Mouse (Mus musculus) hindbrain, postnatal 0 days (tissue): ENCODE data around the gene Ipo4. TPM values are rescaled to one million over a fixed set of nuclear protein-coding genes. Genes with fewer than 3 reads are reported as not detected.
A peak's percentile ranks its signal among the peaks of the same experiment; 100 is the strongest.

Experiments
- ATAC-seq: fragments of 200-750 bp; cut with Nextera tagmentation; 2 replicates; pipeline ENCODE4 v1.8.0; 2017; ENCODE audit warnings: mild to moderate bottlenecking, moderate TSS enrichment, moderate library complexity
- DNase-seq: peaks from one replicate; pipeline ENCODE4 v3.0.0-alpha.2; 2015; ENCODE audit warnings: low spot score
- H3K27ac ChIP-seq: fragments of 300-500 bp; sonication (generic); 2 replicates; pipeline ENCODE4 v1.5.1; 2014; ENCODE audit warnings: mild to moderate bottlenecking
- H3K27me3 ChIP-seq: fragments of 300-500 bp; sonication (generic); 2 replicates; pipeline ENCODE4 v1.6.1; 2014; ENCODE audit warnings: low read length, mixed read lengths; ENCODE audit not compliant: insufficient read depth
- H3K36me3 ChIP-seq: fragments of 300-500 bp; sonication (generic); 2 replicates; pipeline ENCODE4 v1.6.1; 2014; ENCODE audit warnings: low read length, mixed read lengths; ENCODE audit not compliant: insufficient read depth
- H3K4me1 ChIP-seq: fragments of 300-500 bp; sonication (generic); 2 replicates; pipeline ENCODE4 v1.6.1; 2014; ENCODE audit warnings: antibody characterized with exemption, low read length, mixed read lengths; ENCODE audit not compliant: insufficient read depth
- H3K4me2 ChIP-seq: fragments of 300-500 bp; sonication (generic); 2 replicates; pipeline ENCODE4 v1.6.1; 2014; ENCODE audit warnings: low read depth, mild to moderate bottlenecking, low read length, moderate library complexity, mixed read lengths
- H3K4me3 ChIP-seq: fragments of 300-500 bp; sonication (generic); 2 replicates; pipeline ENCODE4 v1.5.1; 2014; ENCODE audit warnings: low read length
- H3K9ac ChIP-seq: fragments of 300-500 bp; sonication (generic); replicated peaks from 2 replicates; pipeline ENCODE4 v1.6.1; 2014; ENCODE audit warnings: mild to moderate bottlenecking, low read length, moderate library complexity, mixed read lengths
- H3K9me3 ChIP-seq: fragments of 300-500 bp; sonication (generic); 2 replicates; pipeline ENCODE4 v1.6.1; 2016; ENCODE audit warnings: low read length, mixed read lengths
- CTCF ChIP-seq: IDR thresholded peaks from 2 replicates; pipeline ENCODE4 v1.5.1; 2016; ENCODE audit warnings: antibody characterized with exemption, control low read depth, low read depth
- WGBS: fragments of 180-500 bp; shearing (Covaris S2); extraction: QIAGEN DNeasy Blood & Tissue Kit; methylation state at CpG from one replicate; pipeline ENCODE4 v1.1.7; 2014; 5-methylcytosine and 5-hydroxymethylcytosine counted together
- polyA plus RNA-seq: library from polyadenylated mRNA; unstranded; fragments of >200 nt; fragmentation: Nextera tagmentation; extraction: Ambion mirVana; gene quantifications from 2 replicates; pipeline ENCODE4 v1.2.1, GENCODE M21; 2015
- total RNA-seq: library from RNA; depleted of rRNA; stranded (reverse); fragments of >200 nt; gene quantifications from 2 replicates; pipeline ENCODE4 v1.2.3, GENCODE M21; 2014

Ipo4 gene
- total and polyA plus RNA-seq, 2 experiments from 2014 or later = 92.5 to 120 TPM

- no peaks in the 10 kb centered on the region for H3K9me3 ChIP-seq
- peak overlapping the region; percentile 54 for H3K4me3 ChIP-seq
- peaks cover 57% of the 10 kb centered on the region for H3K36me3 ChIP-seq
- no peak for TF ChIP-seq CTCF
- no peak for DNase-seq
- no peaks in the 10 kb centered on the region for H3K27me3 ChIP-seq
- peak overlapping the region; percentile 69 for H3K27ac ChIP-seq
- H3K4me1 ChIP-seq = no peaks in the 10 kb centered on the region; the same call in 1 of the 2 replicates
- peak overlapping the region; percentile 90 for H3K4me2 ChIP-seq
- H3K9ac ChIP-seq = peak overlapping the region; percentile 62
- no peak for ATAC-seq
- WGBS = 2% methylated on average over 23 of the region's 23 CpGs
Observed at GRCm38 (mm10) chr14:55634874-55635522, 759 bp downstream of the Ipo4 start.

DNA sequence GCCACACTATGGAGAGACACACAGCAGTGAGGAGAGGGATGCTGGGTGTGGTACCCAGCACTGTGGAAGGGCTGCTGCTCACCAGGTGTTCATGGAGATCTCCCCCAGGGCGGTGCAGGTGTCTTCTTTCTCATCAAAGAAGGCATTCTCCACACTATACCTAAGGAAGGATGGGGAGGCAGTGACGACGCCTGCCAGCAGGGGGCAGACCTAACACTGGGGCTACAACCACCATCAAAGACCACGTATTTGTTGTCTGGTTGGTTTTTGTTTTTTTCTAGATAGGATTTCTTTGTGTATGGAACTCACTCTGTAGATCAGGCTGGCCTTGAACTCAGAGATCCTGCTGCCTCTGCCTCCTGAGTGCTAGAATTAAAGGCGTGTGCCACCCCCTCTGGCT lies 6.4 kb downstream of the Ipo4 start:
- DNase-seq (peak; percentile 9), ATAC-seq (no peak)
- no peak overlapping the region for H3K4me3 ChIP-seq
- H3K36me3 ChIP-seq = peaks cover 85% of the 10 kb centered on the region
- H3K9ac ChIP-seq = no peak overlapping the region
- no peaks in the 10 kb centered on the region for H3K9me3 ChIP-seq
- H3K27me3 ChIP-seq = no peaks in the 10 kb centered on the region
- no peaks in the 10 kb centered on the region for H3K4me1 ChIP-seq
- peak; percentile 68 for TF ChIP-seq CTCF
- no peak overlapping the region for H3K4me2 ChIP-seq
- H3K27ac ChIP-seq = no peak overlapping the region
- WGBS = 56% methylated on average over 5 of the region's 5 CpGs

DNA sequence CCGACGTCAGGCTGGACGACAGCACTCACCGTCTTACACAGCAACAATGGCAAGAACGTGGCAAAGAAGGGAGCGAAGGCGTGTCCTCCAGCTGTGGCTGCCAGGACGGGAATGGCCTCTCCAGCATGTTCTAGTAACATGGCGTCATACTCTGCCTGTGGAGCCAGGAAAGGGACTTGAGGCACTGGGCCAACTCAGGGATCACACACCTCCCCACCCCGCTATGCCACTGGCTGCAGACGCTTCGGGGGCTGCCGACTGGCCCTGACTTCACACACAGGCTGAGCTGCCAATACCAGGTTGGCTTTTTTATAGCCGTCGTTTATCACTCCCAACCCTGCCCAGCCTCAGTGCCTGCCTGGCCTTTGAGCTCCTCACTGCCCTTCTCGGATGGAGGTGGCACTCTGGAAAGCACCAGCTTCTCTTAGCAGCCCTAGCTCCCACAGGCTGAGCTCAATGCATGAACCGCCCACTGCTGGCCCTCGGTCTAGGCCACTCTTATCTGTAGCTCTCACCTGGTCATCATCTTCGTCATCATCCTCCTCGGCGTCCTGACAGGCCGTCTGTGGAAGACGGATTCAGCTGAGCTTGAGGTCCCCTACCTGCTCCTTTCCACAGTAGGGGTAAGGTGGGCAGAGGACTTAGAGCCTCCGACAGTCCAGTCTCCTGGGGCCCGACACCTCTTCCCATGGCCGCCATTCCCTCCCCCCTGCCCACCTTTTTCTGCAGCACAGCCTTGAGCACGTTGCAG lies 7.5 kb downstream of the Ipo4 start:
- Histone ChIP-seq H3K9ac (no peak overlapping the region), H3K36me3 (peaks cover 84% of the 10 kb centered on the region), H3K27me3 (no peaks in the 10 kb centered on the region), H3K4me2 (no peak overlapping the region), H3K4me3 (no peak overlapping the region), H3K9me3 (no peaks in the 10 kb centered on the region), H3K4me1 (no peaks in the 10 kb centered on the region), H3K27ac (no peak overlapping the region)
- 88% methylated on average over 27 of the region's 27 CpGs for WGBS
- DNase-seq (no peak), ATAC-seq (no peak)
- no peak for TF ChIP-seq CTCF

GRCm38 (mm10) chr14:55618486-55619195 lies 17.1 kb downstream of the Ipo4 start:
- ATAC-seq (peak; percentile 47; the same call in 1 of the 2 replicates), DNase-seq (peak; percentile 24)
- Histone ChIP-seq H3K9me3 (no peaks in the 10 kb centered on the region), H3K4me3 (peak overlapping the region; percentile 21), H3K9ac (peak overlapping the region; percentile 30; the same call in 1 of the 2 replicates), H3K27me3 (no peaks in the 10 kb centered on the region), H3K36me3 (no peaks in the 10 kb centered on the region), H3K4me1 (no peaks in the 10 kb centered on the region), H3K27ac (peak overlapping the region; percentile 48; the same call in 1 of the 2 replicates), H3K4me2 (peak overlapping the region; percentile 35; the same call in 1 of the 2 replicates)
- 52% methylated on average over 22 of the region's 22 CpGs for WGBS
- no peak for TF ChIP-seq CTCF

DNA sequence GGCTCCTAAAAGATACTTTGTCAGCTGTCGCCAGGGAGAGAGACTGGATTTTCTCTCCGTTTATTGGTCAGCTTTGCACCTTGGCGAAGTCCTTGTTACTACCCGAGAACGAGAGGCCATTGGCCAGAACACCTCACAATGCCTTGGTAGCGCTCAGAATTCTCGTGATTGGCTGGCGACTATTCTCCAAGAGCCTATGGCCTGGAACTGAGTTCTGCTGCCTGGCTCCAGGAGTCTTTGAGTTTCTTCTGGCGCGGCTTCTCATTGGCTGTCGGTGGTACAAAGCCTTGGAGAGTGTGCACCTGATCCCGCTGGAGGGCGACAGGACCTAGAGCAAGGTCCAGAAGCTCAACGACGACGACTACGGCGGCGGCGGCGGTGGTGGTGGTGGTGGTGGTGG lies 17.9 kb downstream of the Ipo4 start, which contains the start of gene Rec8:
Gene Rec8, plus strand, starts transcription at position 216 of the 400 bp plus-strand sequence.
- Histone ChIP-seq H3K9me3 (no peaks in the 10 kb centered on the region), H3K9ac (peak within 1 kb of the TSS; percentile 30; the same call in 1 of the 2 replicates), H3K27ac (peak within 1 kb of the TSS; percentile 48; the same call in 1 of the 2 replicates), H3K4me2 (peak within 1 kb of the TSS; percentile 35; the same call in 1 of the 2 replicates), H3K4me3 (peak within 1 kb of the TSS; percentile 21), H3K27me3 (no peaks in the 10 kb centered on the region), H3K4me1 (no peaks in the 10 kb centered on the region), H3K36me3 (no peaks in the 10 kb centered on the region)
- DNase-seq (peak; percentile 74), ATAC-seq (peak; percentile 86)
- 16% methylated on average over 21 of the region's 21 CpGs for WGBS
- TF ChIP-seq CTCF = peak; percentile 32

- Histone ChIP-seq H3K36me3 (no peaks in the 10 kb centered on the region), H3K9ac (no peak overlapping the region), H3K9me3 (no peaks in the 10 kb centered on the region), H3K4me3 (no peak overlapping the region), H3K27me3 (no peaks in the 10 kb centered on the region), H3K4me1 (no peaks in the 10 kb centered on the region), H3K27ac (no peak overlapping the region), H3K4me2 (no peak overlapping the region)
- no peak for TF ChIP-seq CTCF
- no peak for DNase-seq
- no peak for ATAC-seq
- WGBS = 80% methylated on average over 2 of the region's 2 CpGs
Observed at GRCm38 (mm10) chr14:55616844-55617243, 18.9 kb downstream of the Ipo4 start.
